Mouse (Mus musculus): ENCODE measurements around the gene Tmem136. TPM values are rescaled to one million over a fixed set of nuclear protein-coding genes. Genes with fewer than 3 reads are reported as not detected.
A peak's percentile ranks its signal among the peaks of the same experiment; 100 is the strongest.

The Tmem136 gene
- polyA plus RNA-seq (2014; fragmentation: Nextera tagmentation; extraction: Ambion mirVana), result 13.6 and 13.9 TPM in 2 replicates

DNA sequence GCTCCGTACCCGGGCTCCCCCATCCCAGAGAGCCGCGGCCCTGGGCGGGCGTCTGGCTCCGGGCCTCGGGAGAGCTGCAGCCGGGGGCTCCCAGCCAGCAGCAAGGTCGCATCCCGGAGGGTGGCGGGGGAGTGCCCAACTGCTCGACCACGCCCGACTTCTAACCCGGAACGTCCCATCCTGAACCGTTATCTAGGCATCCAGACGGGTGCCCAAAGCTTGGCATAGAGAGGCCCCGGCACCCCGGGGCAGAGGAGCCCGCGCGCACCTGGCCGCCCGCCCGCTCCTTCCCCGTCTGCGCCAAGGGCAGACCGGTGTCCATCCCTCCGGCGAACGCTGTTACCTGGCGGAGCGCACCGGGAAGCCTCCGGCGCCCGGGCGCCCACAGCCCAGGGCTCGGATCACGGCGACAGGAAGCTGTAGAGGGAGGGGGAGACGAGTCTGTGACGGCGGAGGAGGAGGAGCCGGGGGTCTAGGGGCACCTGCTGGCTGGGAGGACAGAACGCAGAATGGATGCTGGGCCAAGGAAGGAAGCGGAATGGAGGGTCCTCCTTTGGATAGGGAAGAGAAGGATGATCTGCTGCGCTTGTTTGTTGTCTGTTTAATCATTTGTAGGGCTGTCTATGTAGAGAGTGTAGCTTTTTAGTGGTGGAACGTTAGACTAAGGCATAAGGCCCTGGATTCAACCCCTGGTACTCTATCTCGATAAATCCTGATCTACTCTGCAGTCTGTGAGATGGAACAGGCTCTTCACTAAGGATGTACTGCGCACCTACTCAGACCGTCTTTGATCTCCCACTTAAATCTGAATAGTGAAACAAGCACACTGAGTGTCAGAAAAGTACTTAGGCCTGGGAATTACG, at the start of gene Tmem136:
Gene Tmem136 (minus strand): TSS at position 437 of the 863 bp plus-strand sequence.
- no peaks in the 10 kb centered on the region for H3K27me3 ChIP-seq (ENCODE audit: control insufficient read depth, insufficient read depth, low read length)
- ATAC-seq (replicated peaks; ENCODE audit: insufficient number of reproducible peaks, low FRiP score, low TSS enrichment, low read depth) (peak; percentile 93), DNase-seq (ENCODE audit: low spot score) (peak; percentile 79)
- 5% methylated on average over 55 of the region's 55 CpGs for WGBS
- peak within 1 kb of the TSS; percentile 80 for H3K9ac ChIP-seq (replicated peaks; ENCODE audit: low read length)
- peak within 1 kb of the TSS; percentile 87 for H3K4me2 ChIP-seq (ENCODE audit: low read depth, low read length)
- peak within 1 kb of the TSS; percentile 95 for H3K4me3 ChIP-seq (ENCODE audit: low read depth, low read length)
- no peaks in the 10 kb centered on the region for H3K36me3 ChIP-seq (replicated peaks; ENCODE audit: control insufficient read depth, insufficient read depth, low read depth, low read length)
- H3K27ac ChIP-seq (replicated peaks; ENCODE audit: low read depth, low read length), result no peak within 1 kb of the TSS; the same call in 1 of the 2 replicates
- H3K4me1 ChIP-seq (ENCODE audit: control insufficient read depth, insufficient read depth, low read length), result no peaks in the 10 kb centered on the region
- no peaks in the 10 kb centered on the region for H3K9me3 ChIP-seq (replicated peaks; ENCODE audit: control insufficient read depth, low read length)

DNA sequence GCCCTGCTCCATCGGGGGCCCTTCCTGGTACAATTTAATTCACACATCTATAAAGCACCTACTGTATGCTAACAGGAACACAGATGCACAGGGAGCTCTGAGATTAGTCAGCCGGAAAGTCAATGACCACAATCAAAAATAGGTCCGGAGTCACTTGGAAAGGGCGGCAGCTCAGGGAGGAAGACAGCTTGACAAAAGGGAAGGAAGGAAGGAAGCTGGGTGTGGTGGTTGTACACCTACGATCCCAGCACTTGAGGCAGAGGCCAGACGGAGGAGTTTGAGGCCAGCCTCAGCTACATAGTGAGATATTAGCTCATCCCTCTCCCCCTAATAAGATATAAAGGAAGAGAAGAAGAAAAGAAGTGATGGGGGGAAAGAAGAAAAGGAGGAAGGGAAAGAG, 39.6 kb upstream of the Tmem136 start:
- H3K27ac ChIP-seq (replicated peaks; ENCODE audit: low read depth, low read length), result no peak overlapping the region
- no peak overlapping the region for H3K4me2 ChIP-seq (ENCODE audit: low read depth, low read length)
- no peak for ATAC-seq (replicated peaks; ENCODE audit: insufficient number of reproducible peaks, low FRiP score, low TSS enrichment, low read depth)
- H3K4me3 ChIP-seq (ENCODE audit: low read depth, low read length), result no peak overlapping the region
- DNase-seq (ENCODE audit: low spot score), result no peak
- H3K9me3 ChIP-seq (replicated peaks; ENCODE audit: control insufficient read depth, low read length), result no peaks in the 10 kb centered on the region
- no peak overlapping the region for H3K9ac ChIP-seq (replicated peaks; ENCODE audit: low read length)
- no peaks in the 10 kb centered on the region for H3K36me3 ChIP-seq (replicated peaks; ENCODE audit: control insufficient read depth, insufficient read depth, low read depth, low read length)
- no peaks in the 10 kb centered on the region for H3K27me3 ChIP-seq (ENCODE audit: control insufficient read depth, insufficient read depth, low read length)
- 84% methylated on average over 6 of the region's 6 CpGs for WGBS
- no peaks in the 10 kb centered on the region for H3K4me1 ChIP-seq (ENCODE audit: control insufficient read depth, insufficient read depth, low read length)

DNA sequence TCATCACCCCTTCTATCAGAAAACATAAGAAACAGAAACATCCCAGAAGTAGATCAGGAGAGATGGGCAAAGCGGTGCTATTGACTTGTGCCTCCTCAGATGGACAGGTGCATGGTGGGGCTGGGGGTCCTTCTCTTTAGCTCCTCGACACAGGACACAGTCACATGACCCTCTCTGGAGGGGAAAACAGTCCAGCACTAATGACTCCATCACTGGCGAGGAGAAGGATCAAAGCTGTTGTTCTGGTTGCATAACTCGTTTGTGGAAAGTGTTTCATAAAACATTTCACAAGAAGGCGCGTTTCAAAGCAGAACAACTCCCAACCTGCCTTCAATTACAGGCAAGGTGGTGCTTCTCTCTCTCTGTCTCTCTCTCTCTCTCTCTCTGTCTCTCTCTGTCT, 35.4 kb upstream of the Tmem136 start:
- H3K4me2 ChIP-seq (ENCODE audit: low read depth, low read length), result no peak overlapping the region
- DNase-seq (ENCODE audit: low spot score) (no peak), ATAC-seq (replicated peaks; ENCODE audit: insufficient number of reproducible peaks, low FRiP score, low TSS enrichment, low read depth) (no peak)
- H3K9ac ChIP-seq (replicated peaks; ENCODE audit: low read length), result no peak overlapping the region
- H3K27ac ChIP-seq (replicated peaks; ENCODE audit: low read depth, low read length), result no peak overlapping the region
- WGBS, result 80% methylated on average over 6 of the region's 6 CpGs
- H3K9me3 ChIP-seq (replicated peaks; ENCODE audit: control insufficient read depth, low read length), result no peaks in the 10 kb centered on the region
- H3K27me3 ChIP-seq (ENCODE audit: control insufficient read depth, insufficient read depth, low read length), result no peaks in the 10 kb centered on the region
- H3K4me1 ChIP-seq (ENCODE audit: control insufficient read depth, insufficient read depth, low read length), result no peaks in the 10 kb centered on the region
- H3K4me3 ChIP-seq (ENCODE audit: low read depth, low read length), result no peak overlapping the region
- no peaks in the 10 kb centered on the region for H3K36me3 ChIP-seq (replicated peaks; ENCODE audit: control insufficient read depth, insufficient read depth, low read depth, low read length)

- no peak overlapping the region for H3K4me2 ChIP-seq (ENCODE audit: low read depth, low read length)
- H3K4me3 ChIP-seq (ENCODE audit: low read depth, low read length), result no peak overlapping the region
- no peaks in the 10 kb centered on the region for H3K36me3 ChIP-seq (replicated peaks; ENCODE audit: control insufficient read depth, insufficient read depth, low read depth, low read length)
- H3K9ac ChIP-seq (replicated peaks; ENCODE audit: low read length), result no peak overlapping the region
- no peak for DNase-seq (ENCODE audit: low spot score)
- H3K9me3 ChIP-seq (replicated peaks; ENCODE audit: control insufficient read depth, low read length), result no peaks in the 10 kb centered on the region
- no peak for ATAC-seq (replicated peaks; ENCODE audit: insufficient number of reproducible peaks, low FRiP score, low TSS enrichment, low read depth)
- H3K27ac ChIP-seq (replicated peaks; ENCODE audit: low read depth, low read length), result no peak overlapping the region
- H3K27me3 ChIP-seq (ENCODE audit: control insufficient read depth, insufficient read depth, low read length), result no peaks in the 10 kb centered on the region
- no peaks in the 10 kb centered on the region for H3K4me1 ChIP-seq (ENCODE audit: control insufficient read depth, insufficient read depth, low read length)
- WGBS, result 80% methylated on average over 9 of the region's 9 CpGs
Observed at GRCm38 (mm10) chr9:43150957-43151356, 34.6 kb upstream of the Tmem136 start.

- ATAC-seq (replicated peaks; ENCODE audit: insufficient number of reproducible peaks, low FRiP score, low TSS enrichment, low read depth), result no peak
- WGBS, result 75% methylated on average over 10 of the region's 10 CpGs
- H3K9me3 ChIP-seq (replicated peaks; ENCODE audit: control insufficient read depth, low read length), result no peaks in the 10 kb centered on the region
- H3K9ac ChIP-seq (replicated peaks; ENCODE audit: low read length), result no peak overlapping the region
- no peak for DNase-seq (ENCODE audit: low spot score)
- no peaks in the 10 kb centered on the region for H3K36me3 ChIP-seq (replicated peaks; ENCODE audit: control insufficient read depth, insufficient read depth, low read depth, low read length)
- H3K4me2 ChIP-seq (ENCODE audit: low read depth, low read length), result no peak overlapping the region
- H3K4me1 ChIP-seq (ENCODE audit: control insufficient read depth, insufficient read depth, low read length), result no peaks in the 10 kb centered on the region
- H3K27me3 ChIP-seq (ENCODE audit: control insufficient read depth, insufficient read depth, low read length), result no peaks in the 10 kb centered on the region
- no peak overlapping the region for H3K4me3 ChIP-seq (ENCODE audit: low read depth, low read length)
- no peak overlapping the region for H3K27ac ChIP-seq (replicated peaks; ENCODE audit: low read depth, low read length)
Observed at GRCm38 (mm10) chr9:43150075-43150474, 33.7 kb upstream of the Tmem136 start.

- WGBS, result 78% methylated on average over 3 of the region's 3 CpGs
- no peak overlapping the region for H3K4me3 ChIP-seq (ENCODE audit: low read depth, low read length)
- ATAC-seq (replicated peaks; ENCODE audit: insufficient number of reproducible peaks, low FRiP score, low TSS enrichment, low read depth) (no peak), DNase-seq (ENCODE audit: low spot score) (no peak)
- H3K27ac ChIP-seq (replicated peaks; ENCODE audit: low read depth, low read length), result no peak overlapping the region
- no peak overlapping the region for H3K9ac ChIP-seq (replicated peaks; ENCODE audit: low read length)
- H3K4me2 ChIP-seq (ENCODE audit: low read depth, low read length), result no peak overlapping the region
- no peaks in the 10 kb centered on the region for H3K9me3 ChIP-seq (replicated peaks; ENCODE audit: control insufficient read depth, low read length)
- no peaks in the 10 kb centered on the region for H3K4me1 ChIP-seq (ENCODE audit: control insufficient read depth, insufficient read depth, low read length)
- H3K36me3 ChIP-seq (replicated peaks; ENCODE audit: control insufficient read depth, insufficient read depth, low read depth, low read length), result no peaks in the 10 kb centered on the region
- no peaks in the 10 kb centered on the region for H3K27me3 ChIP-seq (ENCODE audit: control insufficient read depth, insufficient read depth, low read length)
Observed at GRCm38 (mm10) chr9:43149498-43149897, 33.1 kb upstream of the Tmem136 start.

GRCm38 (mm10) chr9:43145196-43145595, 28.8 kb upstream of the Tmem136 start:
- no peak overlapping the region for H3K4me3 ChIP-seq (ENCODE audit: low read depth, low read length)
- ATAC-seq (replicated peaks; ENCODE audit: insufficient number of reproducible peaks, low FRiP score, low TSS enrichment, low read depth), result no peak

GRCm38 (mm10) chr9:43144206-43144810, 27.9 kb upstream of the Tmem136 start:
- Histone ChIP-seq H3K4me3 (ENCODE audit: low read depth, low read length) (no peak overlapping the region), H3K36me3 (replicated peaks; ENCODE audit: control insufficient read depth, insufficient read depth, low read depth, low read length) (no peaks in the 10 kb centered on the region), H3K27ac (replicated peaks; ENCODE audit: low read depth, low read length) (no peak overlapping the region), H3K9me3 (replicated peaks; ENCODE audit: control insufficient read depth, low read length) (no peaks in the 10 kb centered on the region), H3K4me2 (ENCODE audit: low read depth, low read length) (no peak overlapping the region), H3K27me3 (ENCODE audit: control insufficient read depth, insufficient read depth, low read length) (no peaks in the 10 kb centered on the region), H3K4me1 (ENCODE audit: control insufficient read depth, insufficient read depth, low read length) (no peaks in the 10 kb centered on the region), H3K9ac (replicated peaks; ENCODE audit: low read length) (no peak overlapping the region)
- DNase-seq (ENCODE audit: low spot score) (peak; percentile 27), ATAC-seq (replicated peaks; ENCODE audit: insufficient number of reproducible peaks, low FRiP score, low TSS enrichment, low read depth) (no peak)
- 70% methylated on average over 12 of the region's 12 CpGs for WGBS

More at GRCm38 (mm10) chr9:43145196-43145595, 28.8 kb upstream of the Tmem136 start:
- no peak overlapping the region for H3K27ac ChIP-seq (replicated peaks; ENCODE audit: low read depth, low read length)
- no peak overlapping the region for H3K4me2 ChIP-seq (ENCODE audit: low read depth, low read length)
- H3K27me3 ChIP-seq (ENCODE audit: control insufficient read depth, insufficient read depth, low read length), result no peaks in the 10 kb centered on the region
- no peaks in the 10 kb centered on the region for H3K9me3 ChIP-seq (replicated peaks; ENCODE audit: control insufficient read depth, low read length)
- no peak for DNase-seq (ENCODE audit: low spot score)
- H3K9ac ChIP-seq (replicated peaks; ENCODE audit: low read length), result no peak overlapping the region
- 86% methylated on average over 4 of the region's 4 CpGs for WGBS
- H3K36me3 ChIP-seq (replicated peaks; ENCODE audit: control insufficient read depth, insufficient read depth, low read depth, low read length), result no peaks in the 10 kb centered on the region
- no peaks in the 10 kb centered on the region for H3K4me1 ChIP-seq (ENCODE audit: control insufficient read depth, insufficient read depth, low read length)

Data from embryonic facial prominence, embryonic 11.5 days (tissue).